Mouse (Mus musculus): Measurements from ENCODE around the gene Insm1. TPM values are rescaled to one million over a fixed set of nuclear protein-coding genes. Genes with fewer than 3 reads are reported as not detected.
A peak's percentile ranks its signal among the peaks of the same experiment; 100 is the strongest.

Gene Insm1
- not detected for total RNA-seq (2021)
- long read RNA-seq, experiment 1, result 0 reads
- long read RNA-seq, experiment 2, result 0 reads

- intact Hi-C loops (cut with DNase I), result no loop called here
- Histone ChIP-seq H3K4me3 (peak within 1 kb of the TSS; percentile 73), H3K27ac (no peak within 1 kb of the TSS)
- no peak for TF ChIP-seq CTCF (IDR thresholded peaks at IDR 0.05)
- peak; percentile 47 for DNase-seq
Observed at GRCm38 (mm10) chr2:146221076-146221928, at the start of gene Insm1. TSS of gene Insm1 (plus strand) at chr2:146221921.

- intact Hi-C loops (cut with DNase I), result no loop called here
Observed at GRCm38 (mm10) chr2:146172106-146172505, 49.6 kb upstream of the Insm1 start.

GRCm38 (mm10) chr2:146174173-146174572 lies 47.5 kb upstream of the Insm1 start:
- no peak for DNase-seq
- intact Hi-C loops (cut with DNase I), result no loop called here
- TF ChIP-seq CTCF (IDR thresholded peaks at IDR 0.05), result no peak
- Histone ChIP-seq H3K4me3 (no peak overlapping the region), H3K27ac (no peak overlapping the region)

More at GRCm38 (mm10) chr2:146172106-146172505, 49.6 kb upstream of the Insm1 start:
- TF ChIP-seq CTCF (IDR thresholded peaks at IDR 0.05), result no peak
- Histone ChIP-seq H3K4me3 (no peak overlapping the region), H3K27ac (no peak overlapping the region)
- no peak for DNase-seq

- Histone ChIP-seq H3K4me3 (no peak overlapping the region), H3K27ac (no peak overlapping the region)
- intact Hi-C loops (cut with DNase I), result no loop called here
- no peak for TF ChIP-seq CTCF (IDR thresholded peaks at IDR 0.05)
- DNase-seq, result no peak
Observed at GRCm38 (mm10) chr2:146178718-146179117, 43.0 kb upstream of the Insm1 start.

GRCm38 (mm10) chr2:146183830-146184793 lies 37.6 kb upstream of the Insm1 start:
- Histone ChIP-seq H3K4me3 (no peak overlapping the region), H3K27ac (no peak overlapping the region)
- no peak for TF ChIP-seq CTCF (IDR thresholded peaks at IDR 0.05)
- DNase-seq, result no peak
- intact Hi-C loops (cut with DNase I), result no loop called here

GRCm38 (mm10) chr2:146196126-146196525 lies 25.6 kb upstream of the Insm1 start:
- no peak for TF ChIP-seq CTCF (IDR thresholded peaks at IDR 0.05)
- DNase-seq, result no peak
- Histone ChIP-seq H3K4me3 (no peak overlapping the region), H3K27ac (no peak overlapping the region)
- intact Hi-C loops (cut with DNase I), result no loop called here

GRCm38 (mm10) chr2:146197947-146198346 lies 23.8 kb upstream of the Insm1 start:
- no peak for DNase-seq
- intact Hi-C loops (cut with DNase I), result no loop called here
- H3K4me3 ChIP-seq, result no peak overlapping the region
- TF ChIP-seq CTCF (IDR thresholded peaks at IDR 0.05), result no peak
- no peak overlapping the region for H3K27ac ChIP-seq

GRCm38 (mm10) chr2:146210968-146211367 lies 10.8 kb upstream of the Insm1 start:
- no peak overlapping the region for H3K27ac ChIP-seq
- H3K4me3 ChIP-seq, result no peak overlapping the region
- no peak for DNase-seq
- TF ChIP-seq CTCF (IDR thresholded peaks at IDR 0.05), result no peak
- intact Hi-C loops (cut with DNase I), result loop anchor here (10.0 kb wide), 1 partner anchor 174 kb away; no protein-coding TSS in a partner anchor

GRCm38 (mm10) chr2:146214715-146215114 lies 7.0 kb upstream of the Insm1 start:
- intact Hi-C loops (cut with DNase I), result loop anchor here (2.0 to 10.0 kb wide), 2 partner anchors 170 to 200 kb away; no protein-coding TSS in a partner anchor
- peak; percentile 40 for DNase-seq
- Histone ChIP-seq H3K27ac (no peak overlapping the region), H3K4me3 (no peak overlapping the region)
- TF ChIP-seq CTCF (IDR thresholded peaks at IDR 0.05), result peak; percentile 71

GRCm38 (mm10) chr2:146216111-146217064 lies 5.3 kb upstream of the Insm1 start:
- no peak for TF ChIP-seq CTCF (IDR thresholded peaks at IDR 0.05)
- intact Hi-C loops (cut with DNase I), result loop anchor here (10.0 kb wide), 1 partner anchor 168 kb away; no protein-coding TSS in a partner anchor
- no peak overlapping the region for H3K27ac ChIP-seq
- no peak overlapping the region for H3K4me3 ChIP-seq
- no peak for DNase-seq

GRCm38 (mm10) chr2:146217227-146217980 lies 4.3 kb upstream of the Insm1 start:
- Histone ChIP-seq H3K4me3 (no peak overlapping the region), H3K27ac (no peak overlapping the region)
- intact Hi-C loops (cut with DNase I), result loop anchor here (10.0 kb wide), 1 partner anchor 167 kb away; no protein-coding TSS in a partner anchor

More at GRCm38 (mm10) chr2:146217227-146217980, 4.3 kb upstream of the Insm1 start:
- no peak for DNase-seq
- no peak for TF ChIP-seq CTCF (IDR thresholded peaks at IDR 0.05)

Measured in gastrocnemius, adult 2 months (tissue).